In genomic region chr8:53663946-53664345, GRCm38 (mm10) we compare ENCODE assay signal across 8 mouse cellular contexts. TPM values are rescaled to one million over a fixed set of nuclear protein-coding genes. Genes with fewer than 3 reads are reported as not detected.
DNase-seq lines count a peak whose midpoint lies in the region; ATAC-seq and TF ChIP-seq lines count a peak whose summit lies in the region.

No protein-coding gene starts in this region.

- H3K4me3 ChIP-seq in heart, adult 2 months = no peak overlapping the region
- H3K4me3 ChIP-seq in CH12.LX (replicated peaks in 1 of 3; ENCODE audit: low read depth in 2 of 3, low read length in 2 of 3, poor library complexity in 1 of 3) = no peak overlapping the region
- no peak overlapping the region for H3K4me3 ChIP-seq in midbrain, postnatal 0 days (ENCODE audit: low read depth, low read length)

- no peaks in the 10 kb centered on the region for H3K4me1 ChIP-seq in heart, adult 2 months (ENCODE audit: control insufficient read depth, insufficient read depth, low read length)
- H3K4me1 ChIP-seq in CH12.LX (ENCODE audit: control insufficient read depth in 1 of 2, insufficient read depth in 2 of 2) = no peaks in the 10 kb centered on the region
- no peaks in the 10 kb centered on the region for H3K4me1 ChIP-seq in midbrain, postnatal 0 days (ENCODE audit: insufficient read depth, low read length)

- ATAC-seq in midbrain, postnatal 0 days (ENCODE audit: low FRiP score) = no peak

- TF ChIP-seq CTCF in heart, adult 2 months (IDR thresholded peaks at IDR 0.05) = peak; percentile 74
- TF ChIP-seq CTCF in CH12.LX (conservative IDR thresholded peaks at IDR 0.05 in 1 of 2, IDR thresholded peaks at IDR 0.05 in 1 of 2; ENCODE audit: low read depth in 2 of 2, low read length in 2 of 2) = peak; percentile 55 to 86
- peak; percentile 61; the same call in 1 of the 2 replicates for TF ChIP-seq CTCF in brain, embryonic 14.5 days (IDR thresholded peaks at IDR 0.05; ENCODE audit: borderline replicate concordance, extremely low read depth, insufficient read depth, insufficient read length)
- TF ChIP-seq CTCF in midbrain, postnatal 0 days (IDR thresholded peaks at IDR 0.05) = peak; percentile 63

- H3K79me2 ChIP-seq in heart, adult 2 months (replicated peaks; ENCODE audit: control insufficient read depth, insufficient read depth, low read length) = no peaks in the 10 kb centered on the region
- no peaks in the 10 kb centered on the region for H3K79me2 ChIP-seq in CH12.LX (replicated peaks; ENCODE audit: control insufficient read depth, extremely low read depth, insufficient read depth, poor library complexity, severe bottlenecking)

- TF ChIP-seq POLR2A in heart, adult 2 months (IDR thresholded peaks at IDR 0.05; ENCODE audit: insufficient read depth, low read depth, low read length) = no peak
- no peak for TF ChIP-seq POLR2A in CH12.LX (IDR thresholded peaks at IDR 0.05; ENCODE audit: low read depth, low read length)
- no peak for TF ChIP-seq POLR2A in brain, embryonic 14.5 days (IDR thresholded peaks at IDR 0.05; ENCODE audit: borderline replicate concordance, extremely low read depth, insufficient read depth, insufficient read length, poor library complexity, severe bottlenecking)

- intact Hi-C loops in heart, adult 2 months (cut with DNase I) = no loop called here

- TF ChIP-seq EP300 in heart, adult 2 months (IDR thresholded peaks at IDR 0.05; ENCODE audit: insufficient read depth, low read depth, low read length) = no peak
- TF ChIP-seq EP300 in CH12.LX (IDR thresholded peaks at IDR 0.05; ENCODE audit: low read length) = no peak

- peak; percentile 62 for TF ChIP-seq RAD21 in CH12.LX (IDR thresholded peaks at IDR 0.05; ENCODE audit: low read depth, low read length)

- H3K36me3 ChIP-seq in heart, adult 2 months (ENCODE audit: control insufficient read depth, insufficient read depth, low read length) = no peaks in the 10 kb centered on the region
- no peaks in the 10 kb centered on the region for H3K36me3 ChIP-seq in CH12.LX (replicated peaks in 1 of 2; ENCODE audit: control insufficient read depth in 1 of 2, insufficient read depth in 1 of 2, low read length in 1 of 2)
- no peaks in the 10 kb centered on the region for H3K36me3 ChIP-seq in midbrain, postnatal 0 days (ENCODE audit: insufficient read depth, low read length)

- dilution Hi-C loops in CH12.LX (cut with MboI; ENCODE audit: extremely low pct_ligation_motif_present, extremely low pct_unique_long_range_greater_than_20kb, low sequenced_read_pairs) = no loop called here

- no peak overlapping the region for H3K27ac ChIP-seq in heart, adult 2 months
- H3K27ac ChIP-seq in CH12.LX (ENCODE audit: insufficient read depth, low read depth) = no peak overlapping the region
- H3K27ac ChIP-seq in midbrain, postnatal 0 days (ENCODE audit: low read depth, low read length) = no peak overlapping the region

- peak; percentile 20 to 49 for DNase-seq in heart, adult 2 months
- no peak for DNase-seq in heart, adult 11 months
- peak; percentile 71 for DNase-seq in CH12.LX (ENCODE audit: extremely low read depth)
- DNase-seq in brain, embryonic 14.5 days (ENCODE audit: low read depth) = peak; percentile 66
- DNase-seq in frontal cortex, postnatal 36 days (ENCODE audit: low spot score in 2 of 2) = peak; percentile 44 to 64
- peak; percentile 40 to 53 for DNase-seq in layer of hippocampus, postnatal 36 days
- peak; percentile 61 for DNase-seq in midbrain, postnatal 0 days (ENCODE audit: low spot score)
- DNase-seq in testis, postnatal 14 days (ENCODE audit: low spot score) = peak; percentile 13

- H3K9ac ChIP-seq in heart, adult 2 months (ENCODE audit: low read depth, low read length) = no peak overlapping the region
- no peak overlapping the region for H3K9ac ChIP-seq in CH12.LX (ENCODE audit: insufficient read depth, low read depth)
- H3K9ac ChIP-seq in midbrain, postnatal 0 days (replicated peaks; ENCODE audit: low read length, poor library complexity, severe bottlenecking) = no peak overlapping the region

- H3K4me2 ChIP-seq in CH12.LX (ENCODE audit: insufficient read depth, low read depth, poor library complexity, severe bottlenecking) = no peak overlapping the region
- no peak overlapping the region for H3K4me2 ChIP-seq in midbrain, postnatal 0 days (ENCODE audit: low read depth, low read length, poor library complexity, severe bottlenecking)

- in situ Hi-C loops in CH12.LX (cut with MboI; ENCODE audit: low pct_ligation_motif_present, low pct_unique_long_range_greater_than_20kb, low sequenced_read_pairs) = no loop called here

- H3K9me3 ChIP-seq in CH12.LX (replicated peaks; ENCODE audit: low read length) = no peaks in the 10 kb centered on the region
- no peaks in the 10 kb centered on the region for H3K9me3 ChIP-seq in midbrain, postnatal 0 days (ENCODE audit: low read length)

- H3K27me3 ChIP-seq in heart, adult 2 months (ENCODE audit: control insufficient read depth, insufficient read depth, low read length) = no peaks in the 10 kb centered on the region
- H3K27me3 ChIP-seq in CH12.LX (replicated peaks) = no peaks in the 10 kb centered on the region
- H3K27me3 ChIP-seq in midbrain, postnatal 0 days (ENCODE audit: insufficient read depth, low read length) = no peaks in the 10 kb centered on the region

- 25% methylated on average over 4 of the region's 4 CpGs for WGBS in heart, adult 2 months
- WGBS in midbrain, postnatal 0 days = 43% methylated on average over 4 of the region's 4 CpGs

TF ChIP-seq in CH12.LX, 34 proteins besides CTCF, POLR2A, EP300 and RAD21:
- no peak for TF ChIP-seq NRF1 (IDR thresholded peaks at IDR 0.05; ENCODE audit: low read depth, low read length)
- no peak for TF ChIP-seq ZKSCAN1 (IDR thresholded peaks at IDR 0.05; ENCODE audit: borderline replicate concordance, low read depth, low read length)
- 0 out of 2 replicates have a peak, but pooled peaks have one; percentile 19 for TF ChIP-seq ZNF384 (IDR thresholded peaks at IDR 0.05; ENCODE audit: low read depth, low read length)
- TF ChIP-seq CHD1 (IDR thresholded peaks at IDR 0.05; ENCODE audit: low read depth, low read length) = no peak
- no peak for TF ChIP-seq GABPA (IDR thresholded peaks at IDR 0.05; ENCODE audit: insufficient replicate concordance, low read depth, low read length)
- no peak for TF ChIP-seq POLR2AphosphoS2 (IDR thresholded peaks at IDR 0.05; ENCODE audit: low read depth, low read length)
- TF ChIP-seq E2F4 (IDR thresholded peaks at IDR 0.05; ENCODE audit: insufficient replicate concordance, low read depth, low read length) = no peak
- no peak for TF ChIP-seq USF1 (IDR thresholded peaks at IDR 0.05; ENCODE audit: low read depth, low read length)
- TF ChIP-seq MAX (IDR thresholded peaks at IDR 0.05; ENCODE audit: low read length) = no peak
- TF ChIP-seq IRF4 (IDR thresholded peaks at IDR 0.05; ENCODE audit: low read depth, low read length) = 0 out of 2 replicates have a peak, but pooled peaks have one; percentile 9
- no peak for TF ChIP-seq ZMIZ1 (IDR thresholded peaks at IDR 0.05; ENCODE audit: low read depth, low read length)
- TF ChIP-seq PAX5 (IDR thresholded peaks at IDR 0.05; ENCODE audit: low read length) = no peak
- no peak for TF ChIP-seq JUN (IDR thresholded peaks at IDR 0.05; ENCODE audit: insufficient read depth, low read depth, low read length)
- TF ChIP-seq MAZ (IDR thresholded peaks at IDR 0.05; ENCODE audit: low read depth, low read length) = no peak
- peak; percentile 17; the same call in 1 of the 2 replicates for TF ChIP-seq ZC3H11A (IDR thresholded peaks at IDR 0.05; ENCODE audit: low read depth, low read length)
- peak; percentile 82 for TF ChIP-seq SMC3 (IDR thresholded peaks at IDR 0.05; ENCODE audit: low read depth, low read length)
- no peak for TF ChIP-seq MAFK (IDR thresholded peaks at IDR 0.05; ENCODE audit: insufficient replicate concordance, low read length)

RNA-seq across cellular contexts. Expression of gene Neil3, which starts 25.1 kb away (rescaled TPM):
- under 1 TPM in 1 of 2 experiments, not detected in 1; 0.18 TPM for total RNA-seq in heart, adult 2 months (2021)
- 0.10 and 0.23 TPM in 2 replicates for polyA plus RNA-seq in heart, adult 2 months (2012; rRNA removed)
- total RNA-seq in CH12.LX (2012; rRNA removed) (10.3 TPM in 2 replicates), CH12.LX (2014; rRNA removed) (16.7 and 19.2 TPM in 2 replicates)
- 14.5 and 14.7 TPM in 2 replicates for polyA plus RNA-seq in CH12.LX (2012; ENCODE audit: insufficient read length, low read depth)
- polyA plus RNA-seq in brain, embryonic 14.5 days (2012; rRNA removed) = 8.4 and 13.3 TPM in 2 replicates
- under 1 TPM; 0.35 to 0.52 TPM for total RNA-seq in layer of hippocampus, postnatal 36 days (2021)
- total RNA-seq in midbrain, postnatal 0 days (2014; rRNA removed) = 0.66 and 5.2 TPM in 2 replicates
- 1.9 and 2.0 TPM in 2 replicates for polyA plus RNA-seq in midbrain, postnatal 0 days (2015; fragmentation: Nextera tagmentation; extraction: Ambion mirVana)
